Mouse (Mus musculus): ENCODE data around the gene Klhdc10.

DNA sequence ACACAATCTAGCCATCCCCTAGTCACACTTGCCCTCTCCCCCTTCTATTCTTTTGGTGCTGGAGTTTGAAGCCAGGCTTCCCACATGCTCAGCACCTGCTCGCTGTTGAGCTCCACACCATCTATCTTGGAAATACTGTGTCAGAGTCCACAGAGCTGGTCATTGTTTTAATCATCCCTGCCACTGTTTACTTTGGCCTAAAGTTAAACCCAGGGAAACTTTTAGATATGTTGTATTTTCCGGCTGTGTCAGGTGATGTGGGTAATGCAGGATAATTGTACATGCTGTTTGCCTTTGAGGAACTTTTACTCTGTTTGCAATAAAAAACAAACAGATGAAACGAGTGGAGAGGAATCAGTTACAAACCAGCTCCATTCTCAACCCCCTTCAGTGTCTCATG is 35.4 kb downstream of the Klhdc10 start:
- TF ChIP-seq EP300 (optimal IDR thresholded peaks at IDR 0.05) = no peak
- TF ChIP-seq CTCF (IDR thresholded peaks at IDR 0.05; ENCODE audit: low read depth) = no peak
